Mouse (Mus musculus) liver, postnatal 0 days (tissue): ENCODE results near the gene Myct1.

ENCODE experiments used
- CTCF ChIP-seq: sonication (generic); IDR thresholded peaks from 2 replicates; pipeline ENCODE4 v1.5.1; 2016; ENCODE audit warnings: antibody characterized with exemption, low read depth
- EP300 ChIP-seq: IDR thresholded peaks from 2 replicates; pipeline ENCODE4 v1.6.1; 2016; ENCODE audit warnings: antibody characterized with exemption, low read depth, mild to moderate bottlenecking

- TF ChIP-seq CTCF = no peak
- no peak for TF ChIP-seq EP300
Measured at GRCm38 (mm10) chr10:5558808-5559207, 34.8 kb upstream of the Myct1 start.
